Mouse (Mus musculus): ENCODE data around the gene Golim4. TPM values are rescaled to one million over a fixed set of nuclear protein-coding genes. Genes with fewer than 3 reads are reported as not detected.

Gene Golim4
- polyA plus RNA-seq, 2 experiments, result 12.5 to 18.8 TPM

GRCm38 (mm10) chr3:75941864-75942263, 14.9 kb downstream of the Golim4 start:
- Histone ChIP-seq H3K4me1 (replicated peaks; ENCODE audit: control insufficient read depth in 2 of 2, insufficient read depth in 2 of 2, low read length in 1 of 2) (peaks cover 0 to 5% of the 10 kb centered on the region in 2 experiments; a peak in 2 of 4 replicates), H3K9ac (replicated peaks) (no peak overlapping the region), H3K27ac (no peak overlapping the region), H3K9me3 (ENCODE audit: control insufficient read depth, low read length) (no peaks in the 10 kb centered on the region), H3K36me3 (replicated peaks; ENCODE audit: control insufficient read depth, insufficient read depth, low read depth) (no peaks in the 10 kb centered on the region; the same call in 1 of the 2 replicates), H3K27me3 (ENCODE audit: control insufficient read depth, insufficient read depth, low read length) (no peaks in the 10 kb centered on the region), H3K4me3 (ENCODE audit: insufficient read depth in 1 of 2, low read depth in 2 of 2, low read length in 2 of 2) (no peak overlapping the region), H3K4me2 (ENCODE audit: low read depth) (no peak overlapping the region)
- no peak for ATAC-seq (ENCODE audit: insufficient read depth)
- WGBS (ENCODE audit: insufficient replicate concordance), result 79% methylated on average over 1 of the region's 1 CpGs
- no peak for DNase-seq (ENCODE audit: low read depth in 3 of 3, low spot score in 3 of 3)
- TF ChIP-seq EP300 (IDR thresholded peaks at IDR 0.05; ENCODE audit: low read depth), result no peak
- no peak for TF ChIP-seq CTCF (IDR thresholded peaks at IDR 0.05; ENCODE audit: low read depth)

- H3K9ac ChIP-seq (replicated peaks), result no peak overlapping the region
- H3K36me3 ChIP-seq (replicated peaks; ENCODE audit: control insufficient read depth, insufficient read depth, low read depth), result no peaks in the 10 kb centered on the region
- peaks cover 3% of the 10 kb centered on the region; the same call in 1 of the 2 replicates for H3K9me3 ChIP-seq (ENCODE audit: control insufficient read depth, low read length)
- TF ChIP-seq EP300 (IDR thresholded peaks at IDR 0.05; ENCODE audit: low read depth) (no peak), CTCF (IDR thresholded peaks at IDR 0.05; ENCODE audit: low read depth) (no peak)
- H3K27ac ChIP-seq, result no peak overlapping the region
- DNase-seq (ENCODE audit: low read depth in 3 of 3, low spot score in 3 of 3) (no peak), ATAC-seq (ENCODE audit: insufficient read depth) (no peak)
- no peaks in the 10 kb centered on the region for H3K4me1 ChIP-seq (replicated peaks; ENCODE audit: control insufficient read depth in 2 of 2, insufficient read depth in 2 of 2, low read length in 1 of 2)
- WGBS (ENCODE audit: insufficient replicate concordance), result 71% methylated on average over 2 of the region's 2 CpGs
- H3K4me2 ChIP-seq (ENCODE audit: low read depth), result no peak overlapping the region
- H3K27me3 ChIP-seq (ENCODE audit: control insufficient read depth, insufficient read depth, low read length), result no peaks in the 10 kb centered on the region
- H3K4me3 ChIP-seq (ENCODE audit: insufficient read depth in 1 of 2, low read depth in 2 of 2, low read length in 2 of 2), result no peak overlapping the region
These were observed 20.6 kb downstream of the Golim4 start for GRCm38 (mm10) chr3:75936152-75936551.

- Histone ChIP-seq H3K4me3 (ENCODE audit: insufficient read depth in 1 of 2, low read depth in 2 of 2, low read length in 2 of 2) (no peak overlapping the region), H3K9ac (replicated peaks) (no peak overlapping the region), H3K36me3 (replicated peaks; ENCODE audit: control insufficient read depth, insufficient read depth, low read depth) (no peaks in the 10 kb centered on the region), H3K4me2 (ENCODE audit: low read depth) (no peak overlapping the region), H3K4me1 (replicated peaks; ENCODE audit: control insufficient read depth in 2 of 2, insufficient read depth in 2 of 2, low read length in 1 of 2) (peaks cover 2 to 5% of the 10 kb centered on the region in 2 experiments; a peak in 3 of 4 replicates), H3K27me3 (ENCODE audit: control insufficient read depth, insufficient read depth, low read length) (no peaks in the 10 kb centered on the region), H3K27ac (no peak overlapping the region), H3K9me3 (ENCODE audit: control insufficient read depth, low read length) (peaks cover 3% of the 10 kb centered on the region; the same call in 1 of the 2 replicates)
- WGBS (ENCODE audit: insufficient replicate concordance), result 55% methylated on average over 2 of the region's 2 CpGs
- TF ChIP-seq CTCF (IDR thresholded peaks at IDR 0.05; ENCODE audit: low read depth) (no peak), EP300 (IDR thresholded peaks at IDR 0.05; ENCODE audit: low read depth) (no peak)
- DNase-seq (ENCODE audit: low read depth in 3 of 3, low spot score in 3 of 3) (no peak), ATAC-seq (ENCODE audit: insufficient read depth) (no peak)
These were observed 26.0 kb downstream of the Golim4 start for GRCm38 (mm10) chr3:75930659-75931225.

GRCm38 (mm10) chr3:75929926-75930548, 26.7 kb downstream of the Golim4 start:
- peaks cover 3% of the 10 kb centered on the region; the same call in 1 of the 2 replicates for H3K9me3 ChIP-seq (ENCODE audit: control insufficient read depth, low read length)
- no peak overlapping the region for H3K4me3 ChIP-seq (ENCODE audit: insufficient read depth in 1 of 2, low read depth in 2 of 2, low read length in 2 of 2)
- no peak overlapping the region for H3K9ac ChIP-seq (replicated peaks)
- no peak for DNase-seq (ENCODE audit: low read depth in 3 of 3, low spot score in 3 of 3)
- no peak overlapping the region for H3K4me2 ChIP-seq (ENCODE audit: low read depth)
- ATAC-seq (ENCODE audit: insufficient read depth), result no peak
- H3K36me3 ChIP-seq (replicated peaks; ENCODE audit: control insufficient read depth, insufficient read depth, low read depth), result no peaks in the 10 kb centered on the region
- H3K27ac ChIP-seq, result no peak overlapping the region
- no peaks in the 10 kb centered on the region for H3K27me3 ChIP-seq (ENCODE audit: control insufficient read depth, insufficient read depth, low read length)
- peaks cover 2 to 5% of the 10 kb centered on the region in 2 experiments; a peak in 3 of 4 replicates for H3K4me1 ChIP-seq (replicated peaks; ENCODE audit: control insufficient read depth in 2 of 2, insufficient read depth in 2 of 2, low read length in 1 of 2)
- no peak for TF ChIP-seq EP300 (IDR thresholded peaks at IDR 0.05; ENCODE audit: low read depth)
- no peak for TF ChIP-seq CTCF (IDR thresholded peaks at IDR 0.05; ENCODE audit: low read depth)
- WGBS (ENCODE audit: insufficient replicate concordance), result 71% methylated on average over 7 of the region's 7 CpGs

- ATAC-seq (ENCODE audit: insufficient read depth) (peak; percentile 43; the same call in 1 of the 2 replicates), DNase-seq (ENCODE audit: low read depth in 3 of 3, low spot score in 3 of 3) (no peak)
- no peak overlapping the region for H3K4me2 ChIP-seq (ENCODE audit: low read depth)
- 57% methylated on average over 3 of the region's 3 CpGs for WGBS (ENCODE audit: insufficient replicate concordance)
- H3K27me3 ChIP-seq (ENCODE audit: control insufficient read depth, insufficient read depth, low read length), result no peaks in the 10 kb centered on the region
- no peaks in the 10 kb centered on the region for H3K9me3 ChIP-seq (ENCODE audit: control insufficient read depth, low read length)
- peaks cover 2 to 12% of the 10 kb centered on the region in 2 experiments for H3K4me1 ChIP-seq (replicated peaks; ENCODE audit: control insufficient read depth in 2 of 2, insufficient read depth in 2 of 2, low read length in 1 of 2)
- H3K27ac ChIP-seq, result no peak overlapping the region
- no peaks in the 10 kb centered on the region for H3K36me3 ChIP-seq (replicated peaks; ENCODE audit: control insufficient read depth, insufficient read depth, low read depth)
- H3K9ac ChIP-seq (replicated peaks), result no peak overlapping the region
- TF ChIP-seq CTCF (IDR thresholded peaks at IDR 0.05; ENCODE audit: low read depth) (no peak), EP300 (IDR thresholded peaks at IDR 0.05; ENCODE audit: low read depth) (no peak)
- H3K4me3 ChIP-seq (ENCODE audit: insufficient read depth in 1 of 2, low read depth in 2 of 2, low read length in 2 of 2), result no peak overlapping the region
These were observed 30.4 kb downstream of the Golim4 start for GRCm38 (mm10) chr3:75926327-75926726.
